Mouse (Mus musculus) lung, embryonic 15.5 days (tissue): ENCODE measurements around the gene Itm2b. TPM values are rescaled to one million over a fixed set of nuclear protein-coding genes. Genes with fewer than 3 reads are reported as not detected.

Source experiments
- ATAC-seq: fragments of 200-750 bp; cut with Nextera tagmentation; 2 replicates; pipeline ENCODE4 v1.8.0; 2017; ENCODE audit warnings: moderate number of reproducible peaks, borderline replicate concordance; ENCODE audit not compliant: low FRiP score, low TSS enrichment; ENCODE audit errors: extremely low read depth
- H3K27ac ChIP-seq: fragments of 300-500 bp; sonication (generic); 2 replicates; pipeline ENCODE4 v1.5.1; 2015; ENCODE audit warnings: moderate library complexity, mild to moderate bottlenecking, inconsistent platforms
- H3K27me3 ChIP-seq: fragments of 300-500 bp; sonication (generic); 2 replicates; pipeline ENCODE4 v1.6.1; 2015; ENCODE audit warnings: inconsistent platforms
- H3K36me3 ChIP-seq: fragments of 300-500 bp; sonication (generic); 2 replicates; pipeline ENCODE4 v1.6.1; 2015; ENCODE audit warnings: inconsistent platforms
- H3K4me1 ChIP-seq: fragments of 300-500 bp; sonication (generic); 2 replicates; pipeline ENCODE4 v1.6.1; 2015; ENCODE audit warnings: inconsistent platforms
- H3K4me2 ChIP-seq: fragments of 300-500 bp; sonication (generic); 2 replicates; pipeline ENCODE4 v1.6.1; 2015; ENCODE audit warnings: inconsistent platforms, mild to moderate bottlenecking, moderate library complexity
- H3K4me3 ChIP-seq: fragments of 300-500 bp; sonication (generic); 2 replicates; pipeline ENCODE4 v1.5.1; 2015; ENCODE audit warnings: mild to moderate bottlenecking, inconsistent platforms
- H3K9ac ChIP-seq: fragments of 300-500 bp; sonication (generic); 2 replicates; pipeline ENCODE4 v1.6.1; 2015; ENCODE audit warnings: inconsistent platforms
- H3K9me3 ChIP-seq: fragments of 300-500 bp; sonication (generic); 2 replicates; pipeline ENCODE4 v1.6.1; 2016; ENCODE audit warnings: inconsistent platforms
- WGBS: fragments of 180-500 bp; shearing (Covaris S2); methylation state at CpG from one replicate; pipeline ENCODE4 v1.1.7; 2015; 5-methylcytosine and 5-hydroxymethylcytosine counted together
- polyA plus RNA-seq: library from polyadenylated mRNA; unstranded; fragments of >200 nt; fragmentation: Nextera tagmentation; extraction: Ambion mirVana; gene quantifications from 2 replicates; pipeline ENCODE4 v1.2.1, GENCODE M21; 2015

Itm2b gene
- polyA plus RNA-seq, 1 experiment from 2014 or later = 873 TPM

- no peaks in the 10 kb centered on the region for H3K27me3 ChIP-seq
- no peak overlapping the region for H3K4me2 ChIP-seq
- ATAC-seq = no peak
- no peak overlapping the region for H3K4me3 ChIP-seq
- no peaks in the 10 kb centered on the region for H3K9me3 ChIP-seq
- H3K4me1 ChIP-seq = no peaks in the 10 kb centered on the region
- peaks cover 93% of the 10 kb centered on the region for H3K36me3 ChIP-seq
- H3K27ac ChIP-seq = no peak overlapping the region
- 91% methylated on average over 11 of the region's 11 CpGs for WGBS
- H3K9ac ChIP-seq = no peak overlapping the region
Measured at GRCm38 (mm10) chr14:73363782-73364181, 21.3 kb downstream of the Itm2b start.

- Histone ChIP-seq H3K9me3 (no peaks in the 10 kb centered on the region), H3K4me1 (no peaks in the 10 kb centered on the region), H3K36me3 (peaks cover 41% of the 10 kb centered on the region), H3K4me2 (no peak overlapping the region), H3K27ac (no peak overlapping the region), H3K27me3 (no peaks in the 10 kb centered on the region), H3K9ac (no peak overlapping the region), H3K4me3 (no peak overlapping the region)
- 91% methylated on average over 8 of the region's 8 CpGs for WGBS
- no peak for ATAC-seq
Measured at GRCm38 (mm10) chr14:73354700-73355099, 30.4 kb downstream of the Itm2b start.

GRCm38 (mm10) chr14:73351118-73351517 lies 34.0 kb downstream of the Itm2b start:
- no peak for ATAC-seq
- Histone ChIP-seq H3K36me3 (peaks cover 12% of the 10 kb centered on the region; the same call in 1 of the 2 replicates), H3K4me3 (no peak overlapping the region), H3K27ac (no peak overlapping the region), H3K27me3 (no peaks in the 10 kb centered on the region), H3K9ac (no peak overlapping the region), H3K9me3 (no peaks in the 10 kb centered on the region), H3K4me1 (peaks cover 13% of the 10 kb centered on the region), H3K4me2 (no peak overlapping the region)
- WGBS = 93% methylated on average over 5 of the region's 5 CpGs

- Histone ChIP-seq H3K27ac (0 out of 2 replicates have a peak overlapping the region, but pooled peaks have one; percentile 15), H3K9ac (no peak overlapping the region), H3K9me3 (no peaks in the 10 kb centered on the region), H3K27me3 (no peaks in the 10 kb centered on the region), H3K4me1 (peaks cover 13% of the 10 kb centered on the region), H3K4me3 (no peak overlapping the region), H3K4me2 (no peak overlapping the region), H3K36me3 (0 out of 2 replicates have a peak, but pooled peaks cover 4% of the 10 kb centered on the region)
- ATAC-seq = no peak
- WGBS = 55% methylated on average over 1 of the region's 1 CpGs
Measured at GRCm38 (mm10) chr14:73350029-73350428, 35.1 kb downstream of the Itm2b start.

DNA sequence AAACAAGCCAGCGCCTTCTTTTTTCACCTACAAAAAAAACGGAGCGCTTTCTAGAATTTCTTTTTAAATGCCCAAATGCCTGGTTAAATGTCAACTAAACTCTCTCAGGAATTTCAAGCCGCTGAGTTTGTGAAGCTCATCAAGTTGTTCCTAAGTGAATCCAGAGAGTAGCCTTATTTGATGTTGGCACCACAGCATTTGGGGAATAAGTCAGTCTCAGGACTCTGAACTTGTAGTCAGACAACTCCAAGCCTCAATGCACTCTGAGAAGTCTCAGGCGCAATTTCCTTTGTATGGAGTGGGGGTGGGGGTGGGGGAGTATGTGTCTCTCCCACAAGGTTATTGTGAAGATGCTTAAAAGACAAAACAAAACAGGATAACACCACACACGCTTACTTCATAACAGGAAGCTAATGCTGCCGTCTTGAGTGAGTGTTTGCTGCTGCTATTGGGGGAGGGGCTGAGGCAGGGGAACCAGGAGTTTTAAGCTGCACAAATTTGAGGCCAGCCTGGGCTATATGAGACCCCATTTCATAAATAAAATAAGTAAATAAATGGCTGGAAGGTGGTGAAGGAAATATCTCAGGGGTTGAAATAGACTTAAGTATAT lies 35.9 kb downstream of the Itm2b start:
- Histone ChIP-seq H3K27me3 (no peaks in the 10 kb centered on the region), H3K4me1 (peaks cover 13% of the 10 kb centered on the region), H3K4me3 (no peak overlapping the region), H3K36me3 (0 out of 2 replicates have a peak, but pooled peaks cover 4% of the 10 kb centered on the region), H3K9ac (no peak overlapping the region), H3K4me2 (no peak overlapping the region), H3K9me3 (no peaks in the 10 kb centered on the region), H3K27ac (no peak overlapping the region)
- no peak for ATAC-seq
- 54% methylated on average over 7 of the region's 7 CpGs for WGBS

- 36% methylated on average over 9 of the region's 9 CpGs for WGBS
- H3K27ac ChIP-seq = no peak overlapping the region
- no peak overlapping the region for H3K9ac ChIP-seq
- H3K36me3 ChIP-seq = no peaks in the 10 kb centered on the region
- H3K4me1 ChIP-seq = peaks cover 13% of the 10 kb centered on the region
- no peaks in the 10 kb centered on the region for H3K9me3 ChIP-seq
- ATAC-seq = peak; percentile 55; the same call in 1 of the 2 replicates
- no peak overlapping the region for H3K4me3 ChIP-seq
- H3K27me3 ChIP-seq = no peaks in the 10 kb centered on the region
- no peak overlapping the region for H3K4me2 ChIP-seq
Measured at GRCm38 (mm10) chr14:73347302-73347701, 37.8 kb downstream of the Itm2b start.

- 79% methylated on average over 4 of the region's 4 CpGs for WGBS
- peaks cover 13% of the 10 kb centered on the region for H3K4me1 ChIP-seq
- H3K9ac ChIP-seq = no peak overlapping the region
- H3K27ac ChIP-seq = no peak overlapping the region
- no peaks in the 10 kb centered on the region for H3K27me3 ChIP-seq
- H3K9me3 ChIP-seq = no peaks in the 10 kb centered on the region
- no peak overlapping the region for H3K4me2 ChIP-seq
- no peak overlapping the region for H3K4me3 ChIP-seq
- no peaks in the 10 kb centered on the region for H3K36me3 ChIP-seq
- ATAC-seq = no peak
Measured at GRCm38 (mm10) chr14:73345614-73346013, 39.5 kb downstream of the Itm2b start.

DNA sequence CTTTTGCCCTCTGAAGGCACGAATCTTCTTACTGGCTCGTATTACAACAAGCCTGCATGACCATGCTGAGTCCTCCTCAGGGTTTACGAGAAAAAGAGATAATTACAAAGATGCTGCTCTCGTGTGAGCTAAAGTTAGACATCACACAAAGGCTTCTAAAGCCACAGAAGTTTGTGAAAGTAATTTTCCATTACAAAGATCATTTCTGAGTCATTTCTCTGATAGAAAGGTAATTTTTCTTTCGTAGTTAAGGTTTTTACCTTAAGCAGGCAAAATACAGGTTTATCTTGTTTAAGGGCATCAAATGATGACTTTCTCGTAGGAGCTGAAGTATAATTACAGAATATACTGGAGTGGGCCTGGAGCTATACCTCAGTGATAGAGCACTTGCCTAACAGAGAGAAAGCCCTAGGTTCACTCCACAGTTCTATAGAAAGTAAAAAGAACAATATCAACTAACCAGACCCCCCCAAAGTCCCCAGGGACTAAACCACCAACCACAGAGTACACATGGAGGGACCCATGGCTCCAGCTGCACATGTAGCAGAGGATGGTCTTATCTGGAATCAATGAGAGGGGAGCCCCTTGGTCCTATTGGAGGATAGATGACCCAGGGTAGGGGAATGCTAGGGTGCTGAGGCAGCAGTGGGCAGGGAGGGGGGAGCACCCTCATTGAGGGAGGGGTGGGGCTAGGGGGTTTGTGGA lies 44.9 kb downstream of the Itm2b start:
- ATAC-seq = no peak
- no peaks in the 10 kb centered on the region for H3K36me3 ChIP-seq
- WGBS = 51% methylated on average over 6 of the region's 6 CpGs
- no peak overlapping the region for H3K9ac ChIP-seq
- H3K9me3 ChIP-seq = no peaks in the 10 kb centered on the region
- no peaks in the 10 kb centered on the region for H3K4me1 ChIP-seq
- H3K4me2 ChIP-seq = no peak overlapping the region
- no peak overlapping the region for H3K4me3 ChIP-seq
- H3K27me3 ChIP-seq = no peaks in the 10 kb centered on the region
- H3K27ac ChIP-seq = no peak overlapping the region

GRCm38 (mm10) chr14:73339615-73340014 lies 45.5 kb downstream of the Itm2b start:
- Histone ChIP-seq H3K27ac (no peak overlapping the region), H3K9ac (no peak overlapping the region), H3K4me2 (no peak overlapping the region), H3K27me3 (no peaks in the 10 kb centered on the region), H3K4me3 (no peak overlapping the region), H3K4me1 (no peaks in the 10 kb centered on the region), H3K36me3 (no peaks in the 10 kb centered on the region), H3K9me3 (no peaks in the 10 kb centered on the region)
- 72% methylated on average over 3 of the region's 3 CpGs for WGBS
- no peak for ATAC-seq

GRCm38 (mm10) chr14:73336316-73337080 lies 48.6 kb downstream of the Itm2b start:
- ATAC-seq = no peak
- H3K36me3 ChIP-seq = no peaks in the 10 kb centered on the region
- no peak overlapping the region for H3K27ac ChIP-seq
- H3K27me3 ChIP-seq = no peaks in the 10 kb centered on the region
- no peak overlapping the region for H3K4me3 ChIP-seq
- H3K4me2 ChIP-seq = no peak overlapping the region
- no peaks in the 10 kb centered on the region for H3K9me3 ChIP-seq
- H3K9ac ChIP-seq = no peak overlapping the region
- H3K4me1 ChIP-seq = no peaks in the 10 kb centered on the region
- WGBS = 72% methylated on average over 6 of the region's 6 CpGs

DNA sequence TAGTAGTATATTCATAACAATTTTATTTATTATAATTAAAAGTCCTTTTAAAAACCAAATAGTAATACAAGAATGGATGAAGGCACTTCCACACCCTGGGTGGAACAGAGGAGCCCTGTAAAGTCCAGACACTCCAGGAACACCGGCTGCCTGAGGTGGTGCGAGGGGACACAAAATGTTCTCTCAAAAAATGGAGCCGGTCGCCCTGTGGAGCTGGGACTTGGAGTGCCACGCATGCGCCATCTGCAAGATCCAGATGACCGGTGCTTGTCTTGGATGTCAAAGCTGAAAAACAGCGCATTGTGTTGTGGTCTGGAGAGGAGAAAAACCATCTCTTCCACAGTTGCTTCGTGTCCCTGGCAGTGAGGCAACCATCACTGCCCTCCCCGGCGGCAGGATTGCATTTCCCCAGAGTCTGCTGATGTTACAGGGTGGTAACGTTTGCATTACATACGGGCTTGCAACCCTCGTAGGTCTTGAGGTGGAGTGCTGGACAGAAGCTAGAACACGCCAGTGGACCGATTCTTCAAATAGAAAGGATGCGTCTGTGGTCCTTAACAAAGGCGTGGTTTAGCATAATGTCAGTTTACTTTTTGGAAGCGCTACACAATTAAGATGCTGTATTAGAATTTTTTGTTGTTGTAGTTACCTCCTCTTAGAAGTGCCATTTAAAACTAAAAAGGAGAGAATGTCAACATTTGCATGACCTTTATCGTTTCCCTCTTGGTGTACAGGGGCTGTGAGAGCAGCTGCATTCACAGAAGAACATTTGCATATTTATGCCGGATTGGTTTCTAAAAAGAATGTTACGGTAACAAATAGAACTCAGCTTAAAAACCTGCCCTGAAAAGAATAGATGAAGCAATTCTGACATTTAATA lies 49.9 kb downstream of the Itm2b start:
- no peak for ATAC-seq

More for the DNA sequence above, 49.9 kb downstream of the Itm2b start:
- no peak overlapping the region for H3K27ac ChIP-seq
- no peaks in the 10 kb centered on the region for H3K4me1 ChIP-seq
- H3K4me3 ChIP-seq = no peak overlapping the region
- H3K9ac ChIP-seq = no peak overlapping the region
- H3K27me3 ChIP-seq = no peaks in the 10 kb centered on the region
- no peak overlapping the region for H3K4me2 ChIP-seq
- no peaks in the 10 kb centered on the region for H3K9me3 ChIP-seq
- 75% methylated on average over 22 of the region's 22 CpGs for WGBS
- no peaks in the 10 kb centered on the region for H3K36me3 ChIP-seq
